Mouse (Mus musculus) neutrophil, adult 59 days (primary cell): ENCODE results near the gene Etnppl. TPM values are rescaled to one million over a fixed set of nuclear protein-coding genes. Genes with fewer than 3 reads are reported as not detected.

ENCODE experiments used
- total RNA-seq, 2 experiments: library from RNA; stranded (reverse); gene quantifications; 1 replicate in 1 of 2; 2 replicates in 1 of 2; pipeline ENCODE4 v1.2.4; 2023

Etnppl gene
- not detected for total RNA-seq

GRCm38 (mm10) chr3:130617439-130617898 lies at the start of gene Etnppl:
Gene Etnppl (plus strand): TSS chr3:130617448.

Other genes starting within 250 kb of the Etnppl start
- 10 to 100 TPM; 57.4 to 62.9 TPM for gene Ostc, start 92.0 kb downstream of the Etnppl start, total RNA-seq
- 100 to 1,000 TPM; 569 to 611 TPM for gene Rpl34, start 113.0 kb downstream of the Etnppl start, total RNA-seq